Mouse (Mus musculus): ENCODE results near the gene Lrrk1.

GRCm38 (mm10) chr7:66387419-66387812 lies 734 bp downstream of the Lrrk1 start:
- TF ChIP-seq GATA1 (IDR thresholded peaks at IDR 0.05; ENCODE audit: borderline replicate concordance, low read length) (no peak), FLI1 (IDR thresholded peaks at IDR 0.05; ENCODE audit: low read length) (no peak)

All from megakaryocyte, embryonic 14.5 days (primary cell).